Comparison of ENCODE assay signal across 1 mouse cellular context in genomic region chr11:60699524-60700075, GRCm38 (mm10).
TF ChIP-seq lines count a peak whose summit lies in the region.

Llgl1 (plus strand) TSS chr11:60699723.

TF ChIP-seq in CH12.LX, 34 proteins besides CTCF, POLR2A, EP300 and RAD21 (continued from another document):
- TF ChIP-seq KAT2A (IDR thresholded peaks at IDR 0.05; ENCODE audit: insufficient replicate concordance, low read length) (peak; percentile 95; the same call in 1 of the 2 replicates), TBP (conservative IDR thresholded peaks at IDR 0.05; ENCODE audit: low read depth, low read length) (no peak), MAZ (IDR thresholded peaks at IDR 0.05; ENCODE audit: low read depth, low read length) (peak; percentile 91), ZKSCAN1 (IDR thresholded peaks at IDR 0.05; ENCODE audit: borderline replicate concordance, low read depth, low read length) (no peak), PAX5 (IDR thresholded peaks at IDR 0.05; ENCODE audit: low read length) (no peak), GABPA (IDR thresholded peaks at IDR 0.05; ENCODE audit: insufficient replicate concordance, low read depth, low read length) (peak; percentile 43; the same call in 1 of the 2 replicates), ZC3H11A (IDR thresholded peaks at IDR 0.05; ENCODE audit: low read depth, low read length) (no peak), NRF1 (IDR thresholded peaks at IDR 0.05; ENCODE audit: low read depth, low read length) (peak; percentile 98), MAFK (IDR thresholded peaks at IDR 0.05; ENCODE audit: insufficient replicate concordance, low read length) (no peak), MXI1 (IDR thresholded peaks at IDR 0.05; ENCODE audit: low read depth, low read length) (peak; percentile 46; the same call in 1 of the 2 replicates), IRF4 (IDR thresholded peaks at IDR 0.05; ENCODE audit: low read depth, low read length) (peak; percentile 76), CHD1 (IDR thresholded peaks at IDR 0.05; ENCODE audit: low read depth, low read length) (peak; percentile 82; the same call in 1 of the 2 replicates), MEF2A (IDR thresholded peaks at IDR 0.05; ENCODE audit: borderline replicate concordance, low read depth, low read length) (peak; percentile 53), USF2 (conservative IDR thresholded peaks at IDR 0.05; ENCODE audit: low read depth, low read length) (no peak), ZNF384 (IDR thresholded peaks at IDR 0.05; ENCODE audit: low read depth, low read length) (no peak), ZMIZ1 (IDR thresholded peaks at IDR 0.05; ENCODE audit: low read depth, low read length) (peak; percentile 82; the same call in 1 of the 2 replicates), POLR2AphosphoS2 (IDR thresholded peaks at IDR 0.05; ENCODE audit: low read depth, low read length) (no peak)
